Mouse (Mus musculus) skeletal muscle tissue, adult 2 months (tissue): ENCODE measurements around the gene Hip1.
A peak's percentile ranks its signal among the peaks of the same experiment; 100 is the strongest.

Experiments
- DNase-seq: peaks from one replicate; pipeline ENCODE4 v3.0.0-alpha.2; 2012; ENCODE audit warnings: low read depth, low spot score

The Hip1 gene

DNA sequence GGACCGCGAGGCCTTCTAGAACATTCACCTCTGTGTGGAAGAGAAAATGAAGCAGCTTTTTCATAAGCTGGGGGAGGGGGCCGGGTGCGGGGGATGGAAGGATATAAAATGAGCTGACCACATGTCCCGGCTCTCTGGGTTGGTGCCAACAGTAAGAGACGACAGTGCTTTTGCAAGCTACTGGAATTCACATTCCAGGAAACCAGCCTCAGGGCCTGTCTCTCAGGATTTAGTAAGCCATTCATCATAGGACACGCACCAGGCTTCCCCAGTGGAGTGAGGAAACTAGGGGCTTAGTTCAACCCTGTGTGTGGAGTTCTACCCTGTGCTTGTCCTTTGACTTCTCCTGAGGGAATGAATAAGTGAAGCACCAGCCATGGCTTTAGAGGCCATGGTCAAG is 102.5 kb downstream of the Hip1 start:
- peak; percentile 25 for DNase-seq

DNA sequence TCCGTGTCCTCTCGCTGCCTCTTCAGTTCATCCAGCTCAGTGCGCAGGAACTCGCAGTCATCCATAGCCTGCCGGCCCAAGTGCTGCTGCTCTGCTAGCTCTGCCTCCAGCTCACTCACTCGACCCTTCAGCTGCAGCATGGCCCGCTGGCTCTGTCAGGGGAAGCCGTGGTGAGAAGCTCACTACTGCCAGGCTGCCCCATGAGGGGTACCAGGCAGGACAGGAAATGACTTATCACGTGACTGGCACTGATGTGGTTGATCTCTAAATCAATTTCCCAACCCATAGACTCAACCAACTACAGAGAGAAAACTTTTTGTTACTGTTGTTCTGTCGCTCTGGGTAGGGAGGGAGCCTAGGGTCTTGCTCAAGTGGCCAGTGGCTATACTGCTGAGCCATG is 109.9 kb downstream of the Hip1 start:
- no peak for DNase-seq

DNA sequence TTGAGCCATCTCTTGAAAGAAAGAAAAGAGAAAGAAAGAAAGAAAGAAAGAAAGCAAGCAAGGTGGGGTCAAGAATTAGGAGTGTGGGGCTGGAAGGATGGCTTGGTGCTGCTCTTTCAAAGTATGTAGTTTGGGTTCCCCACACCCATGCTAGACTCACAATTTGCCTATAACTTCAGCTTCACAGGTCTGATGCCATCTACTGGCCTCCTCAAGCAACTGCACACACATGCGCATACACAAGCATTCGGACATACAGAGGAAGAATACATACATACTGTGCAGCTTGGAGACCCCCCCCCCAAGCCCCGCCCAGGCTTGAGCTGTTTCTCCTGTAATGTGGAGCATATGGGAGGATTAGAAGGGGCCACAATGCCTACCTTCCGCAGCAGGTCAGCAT is 111.1 kb downstream of the Hip1 start:
- DNase-seq = no peak

DNA sequence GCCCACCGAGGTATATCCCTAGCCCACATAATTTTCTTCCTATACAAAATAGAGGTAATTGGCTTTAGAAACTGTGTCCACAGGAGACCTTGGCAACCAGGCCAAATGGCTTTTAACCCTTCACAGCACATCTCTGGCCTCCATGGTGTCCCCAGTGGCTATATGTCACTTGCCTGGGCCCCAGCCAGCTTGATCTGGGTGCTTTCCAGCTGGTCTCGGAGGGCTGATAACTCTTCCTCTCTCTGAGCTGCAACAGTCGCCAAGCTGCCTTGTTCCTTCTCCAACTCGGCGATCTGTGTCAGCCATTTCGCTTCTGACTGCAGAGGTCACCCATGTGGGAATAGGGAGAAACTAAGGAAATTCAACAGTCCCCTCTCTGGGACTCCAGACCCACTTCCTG is 113.8 kb downstream of the Hip1 start:
- no peak for DNase-seq

DNA sequence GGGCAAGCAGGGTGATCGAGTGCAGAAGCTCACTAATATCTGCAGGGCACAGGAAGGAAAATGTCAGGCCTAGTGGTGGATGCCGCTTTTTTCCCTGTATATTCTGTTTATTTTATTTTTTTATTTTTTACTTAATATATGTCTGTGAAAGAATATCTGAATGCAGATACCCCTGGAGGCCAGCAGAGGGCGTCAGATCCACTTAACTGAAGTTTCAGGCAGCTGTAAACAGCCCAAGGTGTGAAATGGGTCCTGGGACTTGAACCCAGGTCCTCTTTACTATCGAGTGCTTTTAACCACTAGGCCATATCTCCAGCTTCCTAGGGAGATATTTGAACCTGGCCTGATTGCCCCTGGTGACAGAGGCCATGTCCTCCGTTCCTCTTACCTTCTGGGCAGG is 116.1 kb downstream of the Hip1 start:
- DNase-seq = no peak

DNA sequence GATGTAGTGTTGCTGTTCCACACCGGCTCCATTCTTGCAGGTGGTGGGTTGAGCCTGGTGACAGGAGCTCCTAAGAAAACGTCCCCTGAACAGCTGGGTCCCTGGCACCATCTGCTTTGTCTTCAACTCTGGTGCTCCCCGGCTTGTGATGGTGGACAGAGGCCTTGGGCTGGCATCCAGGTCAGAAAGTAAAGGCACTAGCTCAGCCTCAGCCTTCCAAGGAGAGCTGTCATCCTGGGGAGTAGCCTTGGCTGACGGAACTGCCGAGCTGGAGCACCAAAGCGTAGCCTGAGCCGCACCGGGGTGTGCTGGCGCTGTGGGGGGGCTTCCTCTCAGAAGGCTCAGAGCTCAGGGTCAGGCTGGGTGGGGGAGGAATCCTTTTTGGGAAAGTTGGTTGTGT is 134.7 kb downstream of the Hip1 start:
- DNase-seq = no peak

DNA sequence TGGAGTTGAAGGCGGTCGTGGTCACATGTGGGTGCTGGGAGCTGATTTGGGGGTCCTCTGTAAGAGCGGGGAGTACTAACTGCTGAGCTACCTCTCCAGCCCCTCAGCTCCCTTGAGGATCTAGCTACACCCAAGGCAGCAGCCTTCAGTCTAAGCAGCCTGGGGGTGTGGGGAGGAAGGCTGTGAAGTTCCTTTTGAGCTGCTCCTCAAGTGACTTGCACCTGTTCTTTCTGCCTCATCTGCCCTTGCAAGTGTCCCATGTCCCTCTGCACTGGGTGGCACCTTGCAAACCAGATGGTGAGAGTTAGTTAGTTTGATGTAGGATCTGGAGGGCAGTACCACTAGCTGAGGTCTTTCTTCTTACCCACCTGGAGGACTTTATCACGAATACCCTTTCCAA is 136.8 kb downstream of the Hip1 start:
- DNase-seq = no peak

DNA sequence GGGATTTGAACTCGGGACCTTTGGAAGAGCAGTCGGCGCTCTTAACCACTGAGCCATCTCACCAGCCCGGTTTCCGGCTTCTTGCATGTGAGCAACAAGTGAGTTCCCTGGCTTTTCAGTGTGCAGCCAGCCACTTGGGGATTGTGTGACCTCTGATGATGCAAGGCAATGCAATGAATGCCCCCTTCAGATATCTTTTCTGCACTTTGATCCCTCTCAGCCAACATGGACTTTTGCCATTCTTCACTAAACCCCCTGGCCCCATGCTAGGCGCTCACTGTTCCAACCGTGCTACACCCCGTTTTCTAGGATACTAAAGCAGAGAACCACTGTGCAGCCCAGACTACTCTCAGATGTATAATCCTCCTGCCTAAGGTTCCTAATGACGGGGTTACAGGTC is 139.5 kb downstream of the Hip1 start:
- DNase-seq = no peak

DNA sequence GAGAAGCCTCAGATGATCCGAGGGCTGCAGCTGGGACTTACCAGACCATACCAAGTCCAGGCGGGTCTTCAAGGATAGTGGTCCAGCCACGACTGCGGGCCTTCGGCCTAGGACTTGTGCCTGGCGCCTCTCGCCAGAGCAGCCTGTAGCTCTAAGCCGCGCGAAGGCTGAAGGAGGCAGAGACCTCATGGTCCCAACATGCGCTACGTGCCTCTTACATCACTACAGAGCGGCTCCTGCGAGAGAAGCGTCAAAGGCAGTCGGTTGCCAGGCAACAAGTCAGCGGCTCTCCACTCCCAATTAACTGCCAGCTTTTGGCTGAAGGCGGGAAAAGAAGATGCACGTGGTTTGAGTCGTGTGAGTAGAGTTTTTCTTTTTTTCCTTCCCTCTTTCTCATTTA is 140.3 kb downstream of the Hip1 start:
- no peak for DNase-seq

DNA sequence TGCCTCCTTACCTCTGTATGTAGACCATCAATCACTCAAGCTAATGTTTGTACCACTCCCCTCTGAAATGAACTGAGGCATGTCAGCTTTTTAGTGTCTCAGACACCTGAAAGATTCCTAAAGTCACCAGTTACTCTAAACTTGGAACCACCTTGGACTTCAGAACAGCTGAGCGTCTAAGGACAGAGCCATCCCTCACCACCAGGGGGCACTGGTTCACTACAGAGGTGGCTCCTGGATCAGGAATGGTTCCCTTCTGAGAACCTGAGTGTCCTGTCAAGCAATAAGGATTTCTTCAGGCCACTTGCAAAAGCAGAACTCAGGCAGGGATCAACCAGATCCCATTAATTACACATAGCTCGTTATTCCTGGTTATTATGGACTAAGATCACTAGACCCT is 144.7 kb downstream of the Hip1 start:
- DNase-seq = peak; percentile 66

DNA sequence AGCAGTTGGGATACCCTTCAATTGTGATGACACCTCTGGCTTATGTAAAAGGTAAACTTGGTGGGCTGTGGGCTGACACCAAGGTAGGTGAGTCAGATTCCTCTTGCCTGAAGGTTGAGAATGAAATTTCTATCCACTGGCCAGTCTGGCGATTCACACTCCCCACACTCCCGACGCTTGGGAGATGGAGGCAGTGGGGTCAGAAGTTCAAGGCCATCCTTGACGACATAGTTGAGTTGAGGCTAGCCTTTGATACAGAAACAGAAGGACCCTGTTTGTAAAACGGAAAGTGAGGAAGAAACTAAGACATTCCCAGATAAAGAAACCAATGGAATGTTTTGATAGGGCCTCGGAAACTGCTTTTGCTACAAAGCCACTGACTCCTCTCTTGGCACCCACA is 145.5 kb downstream of the Hip1 start:
- no peak for DNase-seq

DNA sequence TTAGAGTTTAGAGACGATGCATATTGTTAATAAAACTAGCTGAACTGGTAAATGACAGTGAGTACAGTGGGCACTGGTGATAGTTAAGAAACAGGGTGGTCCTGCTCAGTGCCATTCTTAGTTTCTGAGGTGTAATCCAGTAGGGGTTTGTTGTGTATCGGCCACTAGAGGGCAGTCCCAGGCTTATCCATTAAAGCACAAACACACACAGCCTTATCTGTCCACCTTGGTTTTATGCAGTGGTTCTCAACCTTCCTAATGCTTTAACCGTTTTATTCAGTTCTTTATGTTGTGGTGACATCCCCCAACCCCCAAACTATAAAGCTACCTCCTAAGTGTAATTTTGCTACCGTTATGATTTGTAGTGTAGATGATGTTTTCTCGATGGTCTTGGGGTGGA is 149.1 kb downstream of the Hip1 start:
- no peak for DNase-seq

DNA sequence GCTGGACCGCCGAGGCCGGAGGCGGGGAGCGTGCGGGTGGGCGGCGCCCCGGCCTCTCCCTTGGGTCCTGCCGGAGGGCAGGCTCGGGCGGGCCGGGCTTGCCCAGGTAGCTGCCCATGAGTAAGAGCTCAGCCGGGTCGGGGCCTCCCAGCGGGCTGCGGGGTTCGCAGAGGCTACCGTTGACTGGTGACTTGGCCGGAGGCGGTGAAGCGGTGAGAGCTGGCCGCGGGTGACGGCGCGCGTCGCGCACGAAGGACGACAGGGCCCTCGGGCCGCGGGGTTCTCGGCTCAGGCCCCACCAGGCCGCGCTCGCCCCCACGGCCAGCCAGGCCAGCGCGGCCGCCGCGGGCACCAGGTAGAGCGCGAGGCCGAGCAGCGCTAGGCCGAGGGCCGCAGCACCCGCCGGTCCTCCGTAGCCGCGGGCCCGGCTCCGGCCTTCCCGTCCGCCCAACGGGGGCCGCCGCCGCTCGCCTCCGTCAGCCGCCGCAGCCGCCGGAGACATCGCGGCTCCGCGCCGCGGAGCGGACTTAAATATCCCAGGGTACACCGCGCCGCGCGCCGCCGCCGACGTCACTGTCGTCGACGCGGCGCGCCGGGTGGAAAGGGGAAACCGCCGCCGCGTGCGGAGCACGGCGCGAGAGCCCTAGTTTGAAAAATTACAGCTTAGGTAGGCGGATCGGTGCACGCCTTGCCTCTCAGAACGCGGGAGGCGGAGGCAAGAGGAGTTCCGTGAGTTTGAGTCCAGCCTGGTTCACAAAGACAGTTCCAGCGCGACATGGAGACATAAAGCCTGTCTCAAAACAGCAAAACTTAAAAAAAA is 150.7 kb downstream of the Hip1 start, which contains the start of gene Pom121:
Gene Pom121, minus strand, starts transcription at position 543 of the 820 bp plus-strand sequence.
- peak; percentile 75 for DNase-seq

DNA sequence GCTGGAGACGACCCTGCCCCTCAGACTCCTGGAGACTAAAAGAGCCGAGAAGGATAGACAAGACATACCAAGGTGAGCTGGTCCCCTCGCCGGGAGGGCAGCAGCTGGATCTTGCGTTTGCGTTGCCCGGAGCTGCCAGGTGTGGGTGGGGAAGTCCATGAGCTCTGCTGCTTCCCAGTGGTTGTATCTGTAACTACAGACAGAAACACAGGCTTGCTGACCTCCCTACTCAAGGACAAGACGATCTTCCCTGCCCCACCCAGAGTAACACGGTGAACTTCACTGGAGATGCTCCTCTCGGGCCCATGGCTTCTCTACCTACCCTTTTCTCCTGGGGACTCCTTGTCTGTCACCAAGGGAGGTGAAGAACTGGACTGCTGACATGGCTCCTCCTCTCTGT is 161.1 kb downstream of the Hip1 start:
- DNase-seq = no peak

DNA sequence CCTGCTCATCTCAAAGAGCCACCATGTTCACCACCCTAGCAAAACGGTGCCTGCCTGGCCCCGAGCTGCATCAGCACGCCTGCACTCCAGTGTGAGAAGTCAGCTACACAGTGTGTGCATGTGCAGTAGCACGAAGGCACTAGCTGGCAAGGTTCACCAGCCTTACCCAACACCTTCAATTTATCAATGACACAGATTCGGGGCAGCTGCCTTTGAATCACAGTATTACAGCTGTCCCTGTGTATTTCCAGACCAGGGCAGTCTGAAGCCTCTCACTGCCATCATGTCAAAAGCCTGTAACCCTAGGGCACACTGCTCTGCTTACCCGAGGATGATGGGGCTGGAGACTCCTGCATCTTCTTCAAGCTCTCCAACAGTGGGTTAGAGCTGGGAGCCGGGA is 162.2 kb downstream of the Hip1 start:
- no peak for DNase-seq

DNA sequence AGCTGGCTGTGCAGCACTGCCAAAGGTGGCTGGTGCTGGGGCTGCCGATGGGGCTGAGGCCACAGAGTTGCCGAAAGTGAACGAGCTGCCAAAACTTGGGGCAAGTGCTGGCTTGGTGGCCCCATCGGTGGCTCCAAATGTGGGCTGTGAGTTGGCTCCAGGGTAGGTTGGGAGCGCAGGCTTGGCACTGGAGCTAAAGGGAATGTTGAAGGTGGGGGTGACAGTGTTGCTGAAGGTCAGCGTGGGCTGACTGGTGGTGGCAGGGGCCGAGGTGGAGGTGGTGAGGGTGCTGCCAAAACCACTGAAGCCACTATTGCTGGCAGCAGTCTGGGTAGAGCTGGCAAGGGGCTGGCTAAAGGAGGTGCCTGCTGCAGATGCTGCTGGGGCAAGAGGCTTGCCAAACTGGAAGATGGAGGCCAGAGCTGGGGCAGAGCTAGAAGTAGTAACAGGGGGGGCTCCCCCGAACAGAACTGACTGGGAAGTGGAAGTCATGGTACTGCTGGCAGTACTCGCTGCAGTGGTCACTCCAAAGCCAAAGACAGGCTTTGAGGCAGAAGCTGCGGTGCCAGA is 163.5 kb downstream of the Hip1 start:
- no peak for DNase-seq

DNA sequence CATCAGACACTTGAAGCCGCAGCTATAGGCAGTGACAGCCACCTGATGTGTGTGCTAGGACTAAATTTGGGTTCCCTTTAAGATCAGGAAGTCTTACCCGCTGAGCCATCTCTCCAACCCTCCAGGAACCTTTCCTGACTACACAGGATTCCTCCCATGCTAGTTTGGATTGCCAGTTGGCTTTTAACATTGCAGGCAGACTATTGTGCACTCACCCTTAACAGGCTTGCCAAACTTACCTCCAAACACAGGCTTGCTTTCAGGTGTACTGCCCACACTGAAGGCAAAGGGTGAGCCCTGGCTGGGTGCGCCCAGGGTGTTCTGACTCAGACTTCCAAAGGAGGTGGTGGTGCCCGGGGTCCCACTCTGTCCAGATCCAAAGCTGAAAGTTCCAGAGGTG is 164.2 kb downstream of the Hip1 start:
- DNase-seq = no peak

DNA sequence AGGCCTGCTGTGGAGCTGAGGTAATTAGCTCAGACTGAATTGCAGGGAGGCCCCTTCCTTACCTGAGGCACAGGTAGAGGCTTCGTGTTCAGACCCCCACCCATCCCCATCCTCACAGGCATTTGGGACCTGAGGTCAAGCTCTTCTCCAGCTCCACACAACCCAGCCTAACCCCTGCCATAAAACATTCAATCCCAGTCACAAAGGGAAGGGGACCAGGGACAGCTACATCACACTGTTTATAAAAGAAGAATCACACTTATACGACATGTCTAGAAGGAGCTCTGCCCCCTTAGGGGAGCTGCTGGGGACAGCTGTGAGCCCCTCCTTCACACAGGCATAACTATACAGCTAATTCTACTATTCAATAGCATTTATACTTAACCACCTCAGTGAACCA is 168.6 kb downstream of the Hip1 start:
- no peak for DNase-seq

DNA sequence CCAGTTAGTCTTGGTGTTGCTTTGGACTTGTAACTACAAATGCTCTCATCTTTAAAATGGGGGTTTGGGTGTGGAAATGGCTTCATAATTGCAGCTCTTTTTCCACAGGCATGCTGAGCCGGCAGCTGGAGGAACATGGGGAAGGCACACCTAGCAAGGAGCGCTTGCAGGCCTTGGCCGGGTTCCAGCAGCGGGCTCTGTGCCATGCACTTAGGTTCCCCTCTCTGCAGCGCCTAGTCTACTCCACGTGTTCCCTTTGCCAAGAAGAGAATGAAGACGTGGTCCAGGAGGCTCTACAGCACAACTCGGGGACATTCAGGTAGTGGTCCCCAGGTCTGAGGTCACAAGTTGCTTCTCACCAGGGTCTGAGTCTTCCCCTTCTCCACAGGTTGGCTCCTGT is 169.8 kb downstream of the Hip1 start:
- no peak for DNase-seq

DNA sequence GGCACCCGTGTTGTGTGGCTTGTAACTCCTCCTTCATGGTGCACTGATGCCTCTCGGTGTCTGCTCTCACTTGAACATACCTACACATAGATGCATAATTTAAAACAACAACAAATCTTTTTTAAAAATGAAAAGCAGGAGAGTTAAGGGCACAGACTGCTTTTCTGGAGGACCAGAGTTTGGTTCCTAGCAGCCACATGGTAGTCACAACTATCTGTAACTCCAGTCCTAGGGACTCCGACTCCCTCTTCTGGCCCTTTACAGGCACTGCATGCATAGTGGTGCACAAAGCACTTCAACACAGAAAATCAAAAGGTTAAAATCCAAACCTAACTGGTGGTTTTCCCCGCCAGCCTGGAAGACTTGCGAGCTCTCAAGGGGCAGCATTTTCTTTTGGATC is 171.3 kb downstream of the Hip1 start:
- DNase-seq = no peak

DNA sequence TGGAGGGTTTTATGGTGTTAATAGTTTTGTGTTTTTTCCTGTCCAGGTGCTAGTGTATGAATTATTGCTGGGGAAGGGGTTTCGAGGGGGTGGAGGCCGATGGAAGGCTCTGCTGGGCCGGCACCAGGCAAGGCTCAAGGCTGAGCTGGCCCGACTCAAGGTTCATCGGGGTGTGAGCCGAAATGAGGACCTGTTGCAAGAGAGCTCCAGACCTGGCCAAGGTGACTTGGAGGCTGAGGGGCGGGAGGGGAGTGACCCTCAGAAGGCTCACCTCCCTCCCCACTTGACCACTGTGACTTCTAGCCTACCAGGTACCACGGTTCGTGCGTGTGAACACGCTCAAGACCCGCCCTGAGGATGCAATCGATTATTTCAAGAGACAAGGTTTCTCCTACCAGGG is 173.7 kb downstream of the Hip1 start:
- no peak for DNase-seq

DNA sequence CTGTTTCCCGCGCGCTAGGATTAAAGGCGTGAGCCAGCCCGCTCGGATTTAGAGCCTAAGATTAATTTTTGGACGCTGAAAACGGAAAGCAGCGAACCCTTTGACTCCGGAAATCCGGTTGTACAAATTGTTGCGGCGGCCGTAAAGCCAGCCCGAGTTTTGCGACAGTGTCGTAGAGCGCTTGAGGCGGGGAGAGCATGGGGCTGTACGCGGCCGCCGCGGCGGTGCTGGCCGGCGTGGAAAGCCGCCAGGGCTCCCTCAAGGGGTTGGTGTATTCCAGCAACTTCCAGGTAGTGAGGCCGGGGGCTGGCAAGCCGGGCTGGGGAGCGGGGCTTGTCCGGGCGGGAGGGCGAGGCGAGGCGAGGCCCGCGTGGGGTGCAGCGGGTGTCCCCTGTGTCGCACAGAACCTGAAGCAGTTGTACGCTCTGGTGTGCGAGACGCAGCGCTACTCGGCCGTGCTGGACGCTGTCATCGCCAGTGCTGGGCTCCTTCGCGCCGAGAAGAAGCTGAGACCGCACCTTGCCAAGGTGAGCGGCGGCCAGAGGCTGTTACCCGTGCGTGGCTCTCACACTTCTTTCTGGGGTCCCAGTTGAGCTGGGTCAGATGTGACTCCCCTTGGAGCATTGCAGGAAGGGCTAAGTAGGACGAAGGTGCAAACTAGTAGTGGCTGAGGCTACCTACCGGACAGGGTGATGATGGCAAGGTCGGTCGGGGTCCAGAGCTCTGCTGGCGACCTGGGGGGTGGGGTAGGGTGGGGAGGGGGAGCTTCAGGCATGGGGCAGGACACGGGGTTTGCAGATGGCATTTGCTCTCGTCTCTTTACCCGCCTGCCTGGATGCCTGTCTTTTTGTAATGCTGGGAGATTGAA is 174.9 kb downstream of the Hip1 start, which contains the start of gene Nsun5:
Gene Nsun5, plus strand, starts transcription at position 167 of the 868 bp plus-strand sequence.
- DNase-seq = peak; percentile 93
